Mouse (Mus musculus): ENCODE measurements around the gene Olfr575. TPM values are rescaled to one million over a fixed set of nuclear protein-coding genes. Genes with fewer than 3 reads are reported as not detected.

Gene Olfr575
- polyA plus RNA-seq (2017; shearing (Covaris generic)) = not detected

DNA sequence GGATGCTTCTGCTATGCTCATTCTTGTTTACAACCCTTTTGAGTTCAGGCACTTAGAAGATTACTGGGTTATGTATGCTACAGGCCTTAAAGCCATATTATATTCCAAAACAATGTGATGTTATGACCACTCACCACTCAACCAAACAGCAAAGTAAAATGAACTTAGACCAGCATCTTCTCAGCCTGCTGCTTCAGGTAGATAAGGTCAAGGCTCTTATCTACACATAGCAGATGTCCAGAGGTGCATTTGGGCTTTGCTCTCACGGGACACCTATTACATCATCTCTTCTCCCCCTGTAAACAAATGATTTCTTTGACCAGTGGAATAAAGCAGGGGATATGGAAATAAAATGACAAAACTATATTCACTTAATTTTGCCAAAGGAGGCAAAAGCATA, at the start of gene Olfr575:
Olfr575 (minus strand) TSS at position 183 of the 400 bp plus-strand sequence.

DNA sequence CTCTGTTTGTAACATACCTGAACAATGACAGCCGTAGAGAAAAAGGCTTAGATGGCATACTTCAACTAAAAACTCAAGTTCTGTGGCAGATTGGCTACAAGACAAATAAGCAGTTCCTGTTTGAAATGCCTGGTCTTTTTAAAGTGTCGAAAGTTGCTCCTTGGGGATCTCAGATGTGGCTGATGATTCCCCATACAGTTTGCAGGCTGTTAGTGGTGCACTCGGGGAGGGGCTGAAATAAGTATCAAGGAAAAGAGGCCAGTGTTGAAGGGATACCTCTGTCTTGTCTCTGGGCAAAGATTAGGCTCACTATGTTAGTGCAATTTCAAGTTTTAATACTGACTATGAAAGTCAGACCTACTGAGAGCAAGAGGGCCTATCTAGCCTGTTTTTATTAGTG, 30.6 kb upstream of the Olfr575 start, which contains the start of gene Olfr578:
Olfr578 (minus strand) TSS at position 101 of the 400 bp plus-strand sequence.

DNA sequence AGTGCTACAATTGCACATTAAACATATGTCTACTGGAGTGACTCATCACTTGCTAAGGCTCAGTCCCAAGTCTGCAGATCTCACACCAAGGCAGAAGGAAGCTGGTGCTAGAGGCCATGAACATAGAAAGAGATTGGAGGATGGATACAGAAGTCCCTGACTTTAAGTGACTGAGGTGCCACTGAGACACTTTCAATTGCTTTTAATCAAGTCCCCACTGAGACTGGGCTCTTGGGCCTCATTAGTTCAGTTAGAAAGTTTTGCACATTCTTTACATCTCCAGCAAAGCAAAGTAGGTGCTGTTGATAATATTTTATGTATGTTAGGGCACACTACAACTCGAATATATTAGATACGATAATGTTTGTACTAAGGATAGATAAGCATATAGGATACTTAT, 17.3 kb upstream of the Olfr575 start, which contains the start of gene Olfr577:
Olfr577 (minus strand) TSS at position 101 of the 400 bp plus-strand sequence.

DNA sequence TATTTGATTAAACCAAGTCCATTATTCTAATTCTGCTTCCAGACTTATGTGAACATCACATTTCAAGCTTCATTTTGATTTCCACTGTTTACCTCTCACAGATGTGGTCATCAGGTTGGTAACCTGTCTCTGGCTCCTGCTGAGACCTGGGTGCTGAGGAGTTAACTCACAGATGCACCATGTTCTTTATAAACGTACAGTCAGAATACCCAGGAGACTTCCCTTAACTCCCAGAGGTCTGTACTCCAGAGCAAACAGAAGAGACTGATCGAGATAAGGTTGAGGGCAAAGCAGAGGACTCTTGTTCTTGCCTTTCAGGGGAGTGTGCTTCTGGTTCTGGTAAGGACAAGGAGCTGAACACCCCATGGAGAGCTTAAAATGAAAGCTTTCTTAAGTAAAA, 3.8 kb upstream of the Olfr575 start, which contains the start of gene Olfr576:
Olfr576 (plus strand) TSS at position 301 of the 400 bp plus-strand sequence.

DNA sequence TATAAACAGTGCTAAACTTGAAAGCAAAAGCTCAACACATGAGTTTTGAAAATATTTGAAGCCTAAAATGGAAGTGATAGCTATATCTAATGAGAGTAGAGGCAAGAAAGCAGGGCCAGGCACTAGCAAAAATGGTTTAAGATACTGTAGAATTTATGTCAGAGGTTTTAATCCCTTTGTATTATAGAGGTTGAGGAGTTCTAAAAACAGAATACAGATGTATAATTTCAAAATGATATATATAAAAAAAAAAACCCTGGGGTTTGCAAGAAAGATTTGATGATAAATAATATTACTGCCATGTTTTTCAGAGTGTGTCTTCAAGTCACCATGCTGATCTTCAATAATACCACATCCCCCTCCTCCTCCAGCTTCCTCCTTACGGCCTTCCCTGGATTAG, 10.4 kb downstream of the Olfr575 start, which contains the start of gene Olfr574:
Olfr574 (plus strand) TSS at position 301 of the 400 bp plus-strand sequence.

DNA sequence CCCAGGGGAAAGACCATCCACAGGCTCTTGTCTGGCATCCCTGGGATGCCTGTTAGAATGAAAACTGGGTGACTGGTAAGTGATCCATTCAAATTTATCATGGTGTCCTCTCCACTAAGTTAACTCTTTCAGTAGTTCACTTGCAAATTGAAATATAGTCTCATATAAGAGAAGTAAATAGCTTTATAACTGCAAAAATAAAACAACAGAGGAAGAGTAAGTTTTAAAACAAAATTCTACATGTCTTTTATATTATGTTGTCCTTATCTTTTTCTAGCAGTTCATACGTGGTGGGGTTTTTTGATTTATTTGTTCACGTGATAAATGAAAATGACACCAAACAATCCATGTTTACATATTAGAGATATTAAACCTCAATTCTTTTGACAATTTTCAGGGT, 16.1 kb downstream of the Olfr575 start, which contains the start of gene Olfr573-ps1:
Olfr573-ps1 (minus strand) TSS at position 101 of the 400 bp plus-strand sequence.

DNA sequence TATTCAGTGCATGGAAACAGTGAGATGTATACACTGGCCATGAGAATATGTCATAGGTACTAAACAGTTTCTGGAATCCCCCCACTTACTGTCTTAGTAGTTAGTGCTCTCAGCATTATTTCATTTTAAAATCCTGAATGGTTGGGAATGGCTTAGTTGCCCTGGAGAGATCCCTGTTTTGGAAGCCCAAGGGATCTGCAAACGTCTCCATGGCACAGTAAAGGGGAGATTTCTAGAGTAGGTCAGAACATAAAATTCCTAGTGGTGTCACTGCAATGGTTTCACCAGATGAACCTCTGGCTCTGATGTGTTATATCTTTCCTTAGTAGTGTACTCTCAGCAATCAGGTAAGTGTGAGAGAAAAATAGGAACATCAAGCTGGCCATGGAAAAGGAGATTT, 34.5 kb downstream of the Olfr575 start, which contains the start of gene Olfr572:
Olfr572 (plus strand) TSS at position 301 of the 400 bp plus-strand sequence.

DNA sequence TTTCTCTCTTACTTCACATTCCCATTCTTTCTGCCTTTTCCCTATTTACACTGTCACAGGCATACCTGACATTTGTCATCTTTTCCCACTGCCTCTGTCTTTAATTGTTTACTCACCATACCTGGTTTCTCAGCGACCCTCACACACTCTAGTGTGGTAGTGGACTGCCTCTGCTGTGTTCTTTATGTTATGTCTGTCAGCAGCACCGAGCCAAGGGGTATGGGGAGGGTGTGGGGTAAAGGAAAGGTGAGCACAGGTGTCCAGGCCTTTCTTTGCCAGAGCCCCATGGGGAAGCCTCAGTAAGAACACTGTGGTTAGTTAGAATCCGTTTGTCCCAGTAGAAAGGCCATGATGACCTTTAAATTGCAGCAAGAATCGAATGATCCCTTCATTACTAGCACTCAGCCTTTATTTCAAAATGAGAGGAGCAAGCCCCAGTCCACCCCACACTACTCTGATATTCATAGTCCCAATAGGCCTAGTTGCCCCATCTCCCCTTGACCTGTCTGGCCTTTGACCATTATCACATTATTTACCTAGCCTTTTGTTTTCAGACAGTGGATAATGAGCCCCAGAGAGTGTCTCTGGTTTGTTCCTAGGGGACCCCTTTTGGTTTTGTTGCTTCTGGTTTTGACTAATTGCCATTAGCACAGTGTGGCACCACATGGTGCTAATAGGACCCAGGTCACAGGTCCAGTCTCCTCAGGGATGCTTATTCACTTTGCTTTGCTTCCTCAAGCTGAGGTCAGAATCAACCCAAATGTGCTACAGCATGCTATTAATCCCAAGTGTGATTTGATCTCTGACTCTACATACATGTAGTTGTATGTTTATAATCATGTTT, 41.3 kb downstream of the Olfr575 start, which contains the start of gene Olfr571:
Olfr571 (minus strand) TSS at position 505 of the 844 bp plus-strand sequence.

Other genes starting within 250 kb of the Olfr575 start
- gene Olfr33, start 239.7 kb downstream of the Olfr575 start, polyA plus RNA-seq (2017; shearing (Covaris generic)) = not detected
- gene Olfr559, start 231.3 kb downstream of the Olfr575 start, polyA plus RNA-seq (2017; shearing (Covaris generic)) = not detected
- gene Olfr560, start 199.4 kb downstream of the Olfr575 start, polyA plus RNA-seq (2017; shearing (Covaris generic)) = not detected
- not detected for gene Olfr78, start 199.3 kb downstream of the Olfr575 start, polyA plus RNA-seq (2017; shearing (Covaris generic))
- gene Olfr561, start 187.6 kb downstream of the Olfr575 start, polyA plus RNA-seq (2017; shearing (Covaris generic)) = not detected
- not detected for gene Olfr564, start 155.3 kb downstream of the Olfr575 start, polyA plus RNA-seq (2017; shearing (Covaris generic))
- gene Olfr566, start 100.0 kb downstream of the Olfr575 start, polyA plus RNA-seq (2017; shearing (Covaris generic)) = not detected
- not detected for gene Olfr568, start 81.7 kb downstream of the Olfr575 start, polyA plus RNA-seq (2017; shearing (Covaris generic))
- gene Olfr569, start 67.9 kb downstream of the Olfr575 start, polyA plus RNA-seq (2017; shearing (Covaris generic)) = not detected
- gene Olfr570, start 64.2 kb downstream of the Olfr575 start, polyA plus RNA-seq (2017; shearing (Covaris generic)) = not detected
- gene Olfr571, start 41.2 kb downstream of the Olfr575 start, polyA plus RNA-seq (2017; shearing (Covaris generic)) = not detected
- not detected for gene Olfr572, start 34.4 kb downstream of the Olfr575 start, polyA plus RNA-seq (2017; shearing (Covaris generic))
- not detected for gene Olfr573-ps1, start 16.2 kb downstream of the Olfr575 start, polyA plus RNA-seq (2017; shearing (Covaris generic))
- not detected for gene Olfr574, start 10.3 kb downstream of the Olfr575 start, polyA plus RNA-seq (2017; shearing (Covaris generic))
- not detected for gene Olfr576, start 3.9 kb upstream of the Olfr575 start, polyA plus RNA-seq (2017; shearing (Covaris generic))
- not detected for gene Olfr577, start 17.2 kb upstream of the Olfr575 start, polyA plus RNA-seq (2017; shearing (Covaris generic))
- gene Olfr578, start 30.5 kb upstream of the Olfr575 start, polyA plus RNA-seq (2017; shearing (Covaris generic)) = not detected
- not detected for gene Olfr582, start 79.2 kb upstream of the Olfr575 start, polyA plus RNA-seq (2017; shearing (Covaris generic))
- not detected for gene Olfr583, start 92.5 kb upstream of the Olfr575 start, polyA plus RNA-seq (2017; shearing (Covaris generic))
- not detected for gene Olfr584, start 123.1 kb upstream of the Olfr575 start, polyA plus RNA-seq (2017; shearing (Covaris generic))
- gene Olfr585, start 138.9 kb upstream of the Olfr575 start, polyA plus RNA-seq (2017; shearing (Covaris generic)) = not detected
- gene Olfr586, start 166.9 kb upstream of the Olfr575 start, polyA plus RNA-seq (2017; shearing (Covaris generic)) = not detected
- gene Olfr588-ps1, start 182.1 kb upstream of the Olfr575 start, polyA plus RNA-seq (2017; shearing (Covaris generic)) = not detected
- not detected for gene Olfr589, start 197.6 kb upstream of the Olfr575 start, polyA plus RNA-seq (2017; shearing (Covaris generic))
- gene Olfr591, start 219.6 kb upstream of the Olfr575 start, polyA plus RNA-seq (2017; shearing (Covaris generic)) = not detected
- 0.11 TPM for gene Olfr592, start 226.0 kb upstream of the Olfr575 start, polyA plus RNA-seq (2017; shearing (Covaris generic))

All from inflammation-experienced regulatory T-cells, adult 16 weeks (primary cell).